In genomic region chr19:58865224-58865623, GRCm38 (mm10) we compare ENCODE assay signal across 27 mouse cellular contexts.
DNase-seq lines count a peak whose midpoint lies in the region; ATAC-seq and TF ChIP-seq lines count a peak whose summit lies in the region.
"Had no signal": no experiment of that assay in that cellular context is flagged by ENCODE, and none has a peak within 500 bp of the region (broad histone marks: within the 10 kb centered on the region; RNA-seq: fewer than 3 reads in every experiment).

No protein-coding gene starts in this region.

- H3K36me3 ChIP-seq in midbrain, embryonic 11.5 days (ENCODE audit: control insufficient read depth, insufficient read depth, low read length) = no peaks in the 10 kb centered on the region
- H3K36me3 ChIP-seq in midbrain, postnatal 0 days (ENCODE audit: insufficient read depth, low read length) = no peaks in the 10 kb centered on the region
- H3K36me3 ChIP-seq: embryonic facial prominence, embryonic 13.5 days; forebrain, embryonic 10.5 days; heart, embryonic 15.5 days; hindbrain, embryonic 12.5 days; limb, embryonic 13.5 days; lung, embryonic 15.5 days; midbrain, embryonic 12.5 days had no signal

- H3K4me2 ChIP-seq in midbrain, embryonic 11.5 days = no peak overlapping the region
- H3K4me2 ChIP-seq in midbrain, postnatal 0 days (ENCODE audit: low read depth, low read length, poor library complexity, severe bottlenecking) = no peak overlapping the region
- H3K4me2 ChIP-seq: embryonic facial prominence, embryonic 13.5 days; heart, embryonic 15.5 days; hindbrain, embryonic 12.5 days; limb, embryonic 13.5 days; liver, embryonic 11.5 days; lung, embryonic 15.5 days; midbrain, embryonic 12.5 days had no signal

- DNase-seq in midbrain, embryonic 11.5 days (ENCODE audit: low spot score, missing footprints) = peak; percentile 80
- DNase-seq in midbrain, postnatal 0 days (ENCODE audit: low spot score) = no peak
- DNase-seq in induced T-regulatory cell, adult 2 months (ENCODE audit: low read depth) = peak; percentile 46
- DNase-seq in thymus, postnatal 10 days (ENCODE audit: low spot score in 2 of 2) = peak; percentile 36 to 44
- no peak for DNase-seq in cerebellum, adult 9-10 months
- DNase-seq in kidney, adult 18-20 months = no peak
- DNase-seq in kidney, postnatal 25 days = no peak
- DNase-seq: adrenal gland, postnatal 10 days; cerebellum, adult 11 months; cerebellum, adult 9-11 months; embryo, embryonic 11 days; forebrain, postnatal 0 days; gastrocnemius, postnatal 14 days; kidney, adult 9 months; kidney, postnatal 14 days; lung, postnatal 36 days had no signal

- no peaks in the 10 kb centered on the region for H3K9me3 ChIP-seq in midbrain, embryonic 11.5 days (ENCODE audit: control insufficient read depth, low read length)
- H3K9me3 ChIP-seq in midbrain, postnatal 0 days (ENCODE audit: low read length) = no peaks in the 10 kb centered on the region
- H3K9me3 ChIP-seq: embryonic facial prominence, embryonic 13.5 days; forebrain, embryonic 10.5 days; heart, embryonic 15.5 days; hindbrain, embryonic 12.5 days; lung, embryonic 15.5 days had no signal

- H3K27ac ChIP-seq in midbrain, embryonic 11.5 days (ENCODE audit: low read depth, low read length) = no peak overlapping the region
- H3K27ac ChIP-seq in midbrain, postnatal 0 days (ENCODE audit: low read depth, low read length) = no peak overlapping the region
- H3K27ac ChIP-seq: embryonic facial prominence, embryonic 13.5 days; forebrain, embryonic 10.5 days; heart, embryonic 15.5 days; hindbrain, embryonic 12.5 days; hindbrain, postnatal 0 days; limb, embryonic 13.5 days; lung, embryonic 15.5 days; midbrain, embryonic 12.5 days had no signal

- TF ChIP-seq CTCF in midbrain, postnatal 0 days (IDR thresholded peaks at IDR 0.05) = no peak

- H3K9ac ChIP-seq in midbrain, embryonic 11.5 days (ENCODE audit: low read length) = no peak overlapping the region
- no peak overlapping the region for H3K9ac ChIP-seq in midbrain, postnatal 0 days (replicated peaks; ENCODE audit: low read length, poor library complexity, severe bottlenecking)
- H3K9ac ChIP-seq: embryonic facial prominence, embryonic 13.5 days; forebrain, postnatal 0 days; heart, embryonic 15.5 days; hindbrain, embryonic 12.5 days; limb, embryonic 13.5 days; lung, embryonic 15.5 days; midbrain, embryonic 12.5 days had no signal

- ATAC-seq in midbrain, embryonic 11.5 days (ENCODE audit: low FRiP score) = no peak
- ATAC-seq in midbrain, postnatal 0 days (ENCODE audit: low FRiP score) = no peak
- ATAC-seq in cerebellum, adult (ENCODE audit: insufficient number of reproducible peaks, low FRiP score, low TSS enrichment) = no peak
- ATAC-seq: forebrain, postnatal 0 days; hindbrain, postnatal 0 days; intestine, embryonic 16.5 days had no signal

- H3K4me3 ChIP-seq in midbrain, embryonic 11.5 days (ENCODE audit: low read depth, low read length) = no peak overlapping the region
- H3K4me3 ChIP-seq in midbrain, postnatal 0 days (ENCODE audit: low read depth, low read length) = no peak overlapping the region
- H3K4me3 ChIP-seq: embryonic facial prominence, embryonic 13.5 days; forebrain, embryonic 10.5 days; heart, embryonic 15.5 days; hindbrain, embryonic 12.5 days; limb, embryonic 13.5 days; lung, embryonic 15.5 days; midbrain, embryonic 12.5 days had no signal

- H3K27me3 ChIP-seq in midbrain, embryonic 11.5 days (ENCODE audit: control insufficient read depth, insufficient read depth, low read length) = no peaks in the 10 kb centered on the region; the same call in 1 of the 2 replicates
- no peaks in the 10 kb centered on the region for H3K27me3 ChIP-seq in midbrain, postnatal 0 days (ENCODE audit: insufficient read depth, low read length)
- H3K27me3 ChIP-seq: lung, embryonic 15.5 days had no signal

- WGBS in midbrain, embryonic 11.5 days = 52% methylated on average over 5 of the region's 5 CpGs
- WGBS in midbrain, postnatal 0 days = 57% methylated on average over 5 of the region's 5 CpGs

- H3K4me1 ChIP-seq in midbrain, embryonic 11.5 days (ENCODE audit: control insufficient read depth, insufficient read depth, low read length) = no peaks in the 10 kb centered on the region
- H3K4me1 ChIP-seq in midbrain, postnatal 0 days (ENCODE audit: insufficient read depth, low read length) = peaks cover 5% of the 10 kb centered on the region; the same call in 1 of the 2 replicates

Comparison
In these comparisons a context has a peak if more than half of its experiments do, and no peak if none do; other contexts are left out.
1. DNase-seq: peak in midbrain, embryonic 11.5 days (single experiment), induced T-regulatory cell, adult 2 months (single experiment) and thymus, postnatal 10 days (2 of 2); none in midbrain, postnatal 0 days (single experiment), cerebellum, adult 9-10 months (single experiment), kidney, adult 18-20 months (single experiment) and kidney, postnatal 25 days (0 of 2).